Mouse (Mus musculus): ENCODE measurements around the gene Gpr139. TPM values are rescaled to one million over a fixed set of nuclear protein-coding genes. Genes with fewer than 3 reads are reported as not detected.

The Gpr139 gene
- total RNA-seq (2015; ENCODE audit: low replicate concordance) (not detected in 2 replicates), total RNA-seq (2017; ENCODE audit: low replicate concordance) (not detected in 2 replicates)

GRCm38 (mm10) chr7:119184341-119185143, at the start of gene Gpr139:
Gpr139 (minus strand) TSS chr7:119184603.
- ATAC-seq (replicated peaks; ENCODE audit: low FRiP score, poor library complexity, severe bottlenecking), result no peak

- ATAC-seq (replicated peaks; ENCODE audit: low FRiP score, poor library complexity, severe bottlenecking), result no peak
Measured at GRCm38 (mm10) chr7:119230971-119231370, 46.6 kb upstream of the Gpr139 start.

- no peak for ATAC-seq (replicated peaks; ENCODE audit: low FRiP score, poor library complexity, severe bottlenecking)
Measured at GRCm38 (mm10) chr7:119222706-119223105, 38.3 kb upstream of the Gpr139 start.

- no peak for ATAC-seq (replicated peaks; ENCODE audit: low FRiP score, poor library complexity, severe bottlenecking)
Measured at GRCm38 (mm10) chr7:119219121-119219520, 34.7 kb upstream of the Gpr139 start.

GRCm38 (mm10) chr7:119207251-119207650, 22.8 kb upstream of the Gpr139 start:
- no peak for ATAC-seq (replicated peaks; ENCODE audit: low FRiP score, poor library complexity, severe bottlenecking)

- no peak for ATAC-seq (replicated peaks; ENCODE audit: low FRiP score, poor library complexity, severe bottlenecking)
Measured at GRCm38 (mm10) chr7:119186374-119186773, 2.0 kb upstream of the Gpr139 start.

GRCm38 (mm10) chr7:119185181-119185940, 958 bp upstream of the Gpr139 start:
- no peak for ATAC-seq (replicated peaks; ENCODE audit: low FRiP score, poor library complexity, severe bottlenecking)

GRCm38 (mm10) chr7:119181053-119181452, 3.4 kb downstream of the Gpr139 start:
- no peak for ATAC-seq (replicated peaks; ENCODE audit: low FRiP score, poor library complexity, severe bottlenecking)

GRCm38 (mm10) chr7:119160015-119160414, 24.4 kb downstream of the Gpr139 start:
- ATAC-seq (replicated peaks; ENCODE audit: low FRiP score, poor library complexity, severe bottlenecking), result no peak

- no peak for ATAC-seq (replicated peaks; ENCODE audit: low FRiP score, poor library complexity, severe bottlenecking)
Measured at GRCm38 (mm10) chr7:119111771-119112170, 72.6 kb downstream of the Gpr139 start.

GRCm38 (mm10) chr7:119105878-119106277, 78.5 kb downstream of the Gpr139 start:
- ATAC-seq (replicated peaks; ENCODE audit: low FRiP score, poor library complexity, severe bottlenecking), result no peak

GRCm38 (mm10) chr7:119096583-119096982, 87.8 kb downstream of the Gpr139 start:
- no peak for ATAC-seq (replicated peaks; ENCODE audit: low FRiP score, poor library complexity, severe bottlenecking)

Other genes with a start within 250 kb of the Gpr139 start
- gene Gprc5b, start 189.4 kb downstream of the Gpr139 start, total RNA-seq (2015; ENCODE audit: low replicate concordance), result not detected in 2 replicates
- not detected in 2 replicates for gene Gprc5b, start 189.4 kb downstream of the Gpr139 start, total RNA-seq (2017; ENCODE audit: low replicate concordance)

All from erythroblast, adult 5-6 weeks (primary cell).